Mouse (Mus musculus) frontal cortex, postnatal 10 days (tissue): ENCODE measurements around the gene Emc4.

Experiments used
- DNase-seq, 2 experiments: peaks; one replicate each; pipeline ENCODE4 v3.0.0; 2022; ENCODE audit warnings: low spot score in 2 of 2, mixed read lengths in 1 of 2

Emc4 gene

DNA sequence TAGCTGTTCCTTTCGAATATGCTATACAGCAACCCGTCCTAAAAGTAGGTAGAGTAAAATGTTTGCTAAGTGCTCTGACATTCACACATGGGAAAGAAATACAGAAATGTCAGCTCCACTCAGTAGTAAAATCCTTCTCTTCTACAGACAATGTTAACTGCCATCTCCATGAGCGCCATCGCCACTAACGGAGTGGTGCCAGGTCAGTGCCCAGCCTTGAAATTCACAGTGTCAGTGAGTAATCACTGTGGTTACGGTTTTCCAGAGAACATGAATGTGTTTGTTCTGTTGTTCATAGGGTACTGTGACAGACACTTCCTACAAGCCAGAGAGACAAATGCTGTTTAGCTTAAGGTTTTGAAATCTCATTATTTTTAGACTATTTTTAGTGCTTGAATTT, 30.6 kb downstream of the Emc4 start:
- DNase-seq: no peak

DNA sequence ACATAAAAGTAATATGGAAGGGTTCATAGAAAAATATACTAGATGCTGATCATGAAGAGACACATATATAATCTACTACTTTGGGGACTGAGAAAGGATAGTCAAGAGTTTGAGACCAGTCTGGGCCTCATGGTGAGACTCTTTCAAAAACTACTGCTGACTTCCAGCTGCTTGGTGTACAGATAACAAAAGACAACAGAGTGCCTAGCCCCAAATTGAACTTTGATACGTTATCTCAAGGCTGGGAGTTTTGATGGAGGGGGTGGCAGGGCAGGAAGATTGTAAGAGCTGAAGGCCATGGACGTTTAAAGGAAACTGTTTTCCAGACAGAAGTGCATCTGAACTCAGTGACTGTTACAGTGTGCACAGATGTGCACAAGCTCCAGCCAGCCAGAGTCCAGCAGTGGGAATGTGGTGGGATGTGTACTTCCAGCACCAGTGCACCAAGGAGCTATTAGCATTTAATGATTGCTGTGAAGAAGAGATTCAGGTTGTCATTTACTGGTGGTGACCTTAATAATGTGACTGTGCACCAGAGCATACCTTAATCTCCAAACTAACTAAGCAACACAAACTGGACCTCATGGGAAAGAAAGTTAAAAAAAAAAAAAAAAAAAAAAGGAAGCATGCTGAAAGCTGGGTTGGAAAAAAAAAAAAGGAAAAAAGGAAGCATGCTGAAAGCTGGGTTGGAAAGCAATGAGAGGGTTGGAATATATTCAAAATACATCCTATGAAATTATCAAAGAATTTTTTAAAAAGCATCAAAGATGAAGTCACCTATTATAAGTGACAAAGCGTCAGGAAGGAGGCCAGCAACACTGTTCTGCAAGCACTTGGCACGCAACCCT, 35.6 kb downstream of the Emc4 start:
- no peak for DNase-seq

DNA sequence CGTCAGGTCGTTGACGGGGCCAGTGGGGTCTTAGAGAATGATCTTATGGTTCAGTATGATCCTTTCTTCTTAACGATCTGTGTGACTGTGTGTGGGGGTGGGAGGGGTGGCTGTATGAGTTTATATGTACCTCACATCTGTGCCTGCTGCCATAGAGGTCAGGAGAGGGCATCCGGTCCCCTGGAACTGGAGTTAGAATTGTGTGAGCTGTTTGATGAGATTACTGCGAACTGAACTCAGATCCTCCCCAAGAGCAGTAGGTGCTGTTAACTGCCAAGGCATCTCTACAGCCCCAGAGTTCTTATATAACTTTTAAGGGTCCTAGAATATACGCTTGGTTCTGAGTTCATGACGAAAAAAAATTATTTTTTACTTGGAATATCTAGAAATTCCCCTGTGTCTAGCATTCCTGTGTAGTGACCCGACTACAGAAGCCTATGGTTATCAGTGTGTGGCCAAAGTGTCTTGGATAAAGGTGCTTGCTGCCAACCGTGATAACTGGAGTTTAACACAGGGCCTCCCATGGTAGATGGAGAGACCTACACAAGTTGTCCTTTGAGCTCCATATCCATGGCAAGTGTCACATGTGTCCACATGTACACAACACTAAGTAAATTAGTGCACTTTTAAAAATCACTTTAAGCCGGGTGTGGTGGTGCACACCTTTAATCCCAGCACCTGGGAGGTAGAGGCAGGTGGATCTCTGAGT, 39.6 kb downstream of the Emc4 start:
- no peak for DNase-seq

DNA sequence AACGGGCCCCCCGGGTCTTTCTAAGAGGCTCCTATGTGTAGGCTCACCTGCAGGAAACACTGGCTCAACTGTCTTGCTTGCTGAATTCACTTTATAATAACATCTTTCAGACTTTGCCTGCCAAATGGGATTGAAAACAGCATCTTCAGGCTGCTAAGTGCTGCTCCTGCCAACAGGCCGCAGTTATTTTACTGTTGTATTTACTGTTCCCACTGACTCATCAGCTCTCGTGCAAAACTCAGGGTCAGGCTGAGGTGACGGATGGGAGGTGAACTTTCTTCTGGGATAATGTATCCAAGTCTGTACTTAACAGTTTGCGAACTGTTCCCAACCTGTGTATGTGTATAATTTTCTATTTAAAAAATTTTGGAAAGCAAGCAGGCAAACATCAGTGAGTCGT, 48.9 kb downstream of the Emc4 start:
- DNase-seq: no peak

DNA sequence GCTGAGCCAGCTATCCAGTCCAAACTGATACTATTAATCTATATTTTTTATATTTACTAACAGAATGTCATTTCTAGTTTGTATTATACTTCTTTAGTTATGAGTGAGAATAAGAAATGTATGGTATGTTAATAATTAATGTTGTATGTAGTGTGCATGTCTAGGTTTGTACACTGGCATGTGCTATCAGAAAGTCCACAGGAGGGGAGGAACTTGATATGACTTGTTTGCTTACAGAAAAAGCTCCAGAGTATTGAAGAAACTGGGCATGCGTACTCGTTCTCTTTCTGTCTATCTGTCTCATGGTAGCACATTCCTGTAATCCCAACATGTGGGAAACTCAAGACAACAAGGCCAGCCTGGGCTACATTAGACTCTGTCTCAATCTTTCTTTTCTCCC, 49.6 kb downstream of the Emc4 start:
- DNase-seq: no peak

DNA sequence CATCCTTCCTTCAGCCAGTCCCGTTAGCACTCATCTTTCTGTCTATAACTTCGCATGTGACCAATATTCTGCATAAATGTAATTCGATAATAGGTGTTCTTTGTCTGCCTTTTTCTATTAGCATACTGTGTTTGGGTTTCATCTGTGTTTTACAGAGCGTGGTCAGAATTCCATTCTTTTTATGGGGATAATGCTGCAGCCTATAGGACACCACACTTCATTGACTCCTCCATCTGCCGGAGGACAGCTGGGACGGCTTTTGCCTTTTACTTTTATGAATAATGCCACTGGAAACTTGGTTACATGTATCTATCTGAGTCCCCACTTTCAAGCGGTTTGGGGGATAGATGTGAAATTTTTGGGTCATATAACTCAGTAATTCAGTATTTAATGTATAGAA, 52.2 kb downstream of the Emc4 start:
- no peak for DNase-seq
